Mouse (Mus musculus) CH12.LX (cell line): Measurements from ENCODE around the gene Exd2.

Experiments used
- CTCF ChIP-seq, 2 experiments: IDR thresholded peaks in 1 of 2; conservative IDR thresholded peaks in 1 of 2; 2 replicates each; pipeline ENCODE4 v1.5.1; 2011 to 2012; ENCODE audit warnings: low read depth in 2 of 2, low read length in 2 of 2, improper control_type of control experiment in 1 of 2, inconsistent platforms in 1 of 2, mild to moderate bottlenecking in 1 of 2, moderate library complexity in 1 of 2
- ETS1 ChIP-seq: conservative IDR thresholded peaks from 2 replicates; pipeline ENCODE4 v1.6.1; 2012; ENCODE audit warnings: low read depth, mild to moderate bottlenecking, inconsistent platforms, low read length, improper control_type of control experiment, moderate library complexity
- KAT2A ChIP-seq: IDR thresholded peaks from 2 replicates; pipeline ENCODE4 v1.6.1; 2012; ENCODE audit warnings: low read length, improper control_type of control experiment, inconsistent platforms; ENCODE audit not compliant: insufficient replicate concordance
- POLR2A ChIP-seq: IDR thresholded peaks from 2 replicates; pipeline ENCODE4 v1.6.1; 2011; ENCODE audit warnings: low read depth, mild to moderate bottlenecking, improper control_type of control experiment, low read length
- POLR2AphosphoS2 ChIP-seq: IDR thresholded peaks from 2 replicates; pipeline ENCODE4 v1.6.1; 2011; ENCODE audit warnings: low read depth, low read length, improper control_type of control experiment
- USF2 ChIP-seq: conservative IDR thresholded peaks from 2 replicates; pipeline ENCODE4 v1.6.1; 2011; ENCODE audit warnings: low read depth, low read length, improper control_type of control experiment
- ZMIZ1 ChIP-seq: IDR thresholded peaks from 2 replicates; pipeline ENCODE4 v1.6.1; 2012; ENCODE audit warnings: low read depth, mild to moderate bottlenecking, inconsistent platforms, low read length, improper control_type of control experiment

- TF ChIP-seq ZMIZ1 (no peak), ETS1 (no peak), CTCF (conservative IDR thresholded peaks at IDR 0.05 in 1 of 2, IDR thresholded peaks at IDR 0.05 in 1 of 2; ENCODE audit: low read depth in 2 of 2, low read length in 2 of 2) (no peak), USF2 (no peak), KAT2A (no peak), POLR2A (no peak), POLR2AphosphoS2 (no peak)
These were observed 27.0 kb upstream of the Exd2 start for GRCm38 (mm10) chr12:80435887-80436286.
